Mouse (Mus musculus) kidney, adult 2 months (tissue): ENCODE data around the gene Grm5.

Experiments used
- CTCF ChIP-seq: fragments of 200-500 bp; conservative IDR thresholded peaks from 2 replicates; pipeline ENCODE4 v1.5.1; 2011; ENCODE audit warnings: low read depth, mild to moderate bottlenecking, control low read depth, low read length, moderate library complexity, mixed read lengths; ENCODE audit not compliant: insufficient read depth, insufficient read length
- POLR2A ChIP-seq: fragments of 200-500 bp; IDR thresholded peaks from one replicate; pipeline ENCODE4 v1.6.1; 2011; ENCODE audit warnings: low read depth, low read length, control low read depth

- TF ChIP-seq CTCF (no peak), POLR2A (no peak)
Measured at GRCm38 (mm10) chr7:87937415-87937814, 353.4 kb downstream of the Grm5 start.
